Mouse (Mus musculus) colon, adult 2 months (tissue): ENCODE results near the gene Lzts2. TPM values are rescaled to one million over a fixed set of nuclear protein-coding genes. Genes with fewer than 3 reads are reported as not detected.

Experiments used
- polyA plus RNA-seq: library from polyadenylated mRNA; depleted of rRNA; stranded (reverse); fragments of >200 nt; gene quantifications from 2 replicates; pipeline ENCODE4 v1.2.3, GENCODE M21; 2012; rRNA removed

Lzts2 gene
- polyA plus RNA-seq: 175 and 198 TPM in 2 replicates

DNA sequence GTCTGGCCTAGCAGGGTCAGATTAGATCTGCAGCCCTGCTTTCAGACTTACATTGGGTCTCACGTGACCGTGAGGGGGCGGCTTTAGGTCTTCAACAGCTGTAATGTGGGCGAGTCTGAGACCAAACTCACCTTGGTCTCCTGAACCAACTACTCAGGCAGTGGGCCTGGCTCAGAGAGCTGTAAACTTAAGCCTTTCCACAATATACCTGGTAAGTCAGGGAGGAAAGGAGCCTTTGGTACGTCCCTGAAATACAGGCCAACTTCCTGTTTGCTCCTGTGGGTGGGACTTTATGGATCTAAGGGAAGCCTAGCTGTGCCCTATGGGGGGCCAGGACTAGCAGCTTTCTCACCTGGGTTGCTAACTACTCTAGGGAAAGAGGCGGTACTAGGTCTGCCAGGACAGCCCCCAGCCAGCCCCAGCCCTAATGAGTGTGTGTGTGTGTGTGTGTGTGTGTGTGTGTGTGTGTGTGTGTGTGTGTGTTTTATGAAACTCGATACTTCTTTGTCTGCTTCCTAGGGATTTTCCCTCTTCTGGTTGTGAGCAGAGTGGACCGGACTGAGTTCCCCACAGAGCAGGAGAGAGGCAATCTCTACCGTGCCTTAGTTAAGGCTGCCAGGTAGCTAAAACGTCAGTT, at the start of gene Lzts2:
Gene Lzts2 (plus strand): TSS at position 80 of the 637 bp plus-strand sequence.

DNA sequence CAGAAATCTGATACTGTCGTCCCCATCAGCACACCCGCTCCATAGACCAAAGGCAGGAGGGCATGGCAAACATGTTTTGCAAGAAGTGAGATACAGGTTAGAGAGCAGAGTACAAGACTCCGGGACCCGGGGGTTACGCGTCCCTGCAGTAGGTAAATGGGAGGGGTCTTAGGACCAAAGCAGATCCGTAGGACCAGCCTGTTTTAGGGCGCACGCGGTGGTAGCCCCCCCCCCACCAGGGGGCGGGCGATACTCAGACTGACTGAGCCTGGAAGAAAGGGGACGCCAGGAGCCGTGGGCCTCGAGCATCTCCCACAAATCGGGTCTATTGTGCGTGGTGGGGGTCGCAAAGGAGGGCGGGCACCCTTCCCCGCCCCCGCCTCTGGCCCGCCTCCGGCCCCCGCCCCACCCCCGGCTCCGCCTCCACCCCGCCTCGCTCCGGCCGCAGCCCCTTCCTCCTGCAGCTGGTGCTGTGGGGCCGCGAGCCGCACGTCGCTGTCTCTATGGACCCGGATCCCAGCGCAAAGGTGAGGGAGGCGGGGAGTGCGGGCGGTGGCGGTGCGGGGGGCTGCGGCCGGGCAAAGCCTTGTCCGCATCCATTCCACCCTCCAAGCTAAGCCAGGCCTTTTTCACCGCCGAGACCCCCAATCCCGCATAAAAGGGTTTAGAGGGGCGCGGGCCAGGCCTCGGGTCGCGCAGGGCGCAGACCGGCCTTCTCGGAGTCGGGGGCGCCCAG, 25.2 kb upstream of the Lzts2 start, which contains the start of gene Sema4g:
Gene Sema4g (plus strand): TSS at position 271 of the 736 bp plus-strand sequence.

DNA sequence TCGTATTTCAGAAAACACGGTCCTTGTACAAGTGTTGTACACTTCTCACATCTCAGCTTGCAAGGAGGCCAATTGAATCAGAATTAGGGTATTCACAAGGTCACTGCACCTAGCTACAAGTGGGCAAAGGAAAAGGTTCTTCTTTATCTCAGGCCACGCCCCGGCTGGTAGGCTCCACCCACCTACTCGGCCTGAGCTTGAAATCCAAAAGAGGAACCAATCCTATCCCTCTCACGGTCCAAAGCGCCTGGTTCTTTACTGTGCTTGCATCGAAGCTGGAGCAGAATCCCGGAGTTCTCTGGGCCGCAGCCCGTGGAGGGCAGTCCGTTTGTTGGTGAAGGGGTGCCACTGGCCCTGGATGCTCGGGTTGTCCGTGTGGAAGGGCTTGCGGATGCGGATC, 8.8 kb upstream of the Lzts2 start, which contains the start of gene Twnk:
Gene Twnk (plus strand): TSS at position 220 of the 400 bp plus-strand sequence.

DNA sequence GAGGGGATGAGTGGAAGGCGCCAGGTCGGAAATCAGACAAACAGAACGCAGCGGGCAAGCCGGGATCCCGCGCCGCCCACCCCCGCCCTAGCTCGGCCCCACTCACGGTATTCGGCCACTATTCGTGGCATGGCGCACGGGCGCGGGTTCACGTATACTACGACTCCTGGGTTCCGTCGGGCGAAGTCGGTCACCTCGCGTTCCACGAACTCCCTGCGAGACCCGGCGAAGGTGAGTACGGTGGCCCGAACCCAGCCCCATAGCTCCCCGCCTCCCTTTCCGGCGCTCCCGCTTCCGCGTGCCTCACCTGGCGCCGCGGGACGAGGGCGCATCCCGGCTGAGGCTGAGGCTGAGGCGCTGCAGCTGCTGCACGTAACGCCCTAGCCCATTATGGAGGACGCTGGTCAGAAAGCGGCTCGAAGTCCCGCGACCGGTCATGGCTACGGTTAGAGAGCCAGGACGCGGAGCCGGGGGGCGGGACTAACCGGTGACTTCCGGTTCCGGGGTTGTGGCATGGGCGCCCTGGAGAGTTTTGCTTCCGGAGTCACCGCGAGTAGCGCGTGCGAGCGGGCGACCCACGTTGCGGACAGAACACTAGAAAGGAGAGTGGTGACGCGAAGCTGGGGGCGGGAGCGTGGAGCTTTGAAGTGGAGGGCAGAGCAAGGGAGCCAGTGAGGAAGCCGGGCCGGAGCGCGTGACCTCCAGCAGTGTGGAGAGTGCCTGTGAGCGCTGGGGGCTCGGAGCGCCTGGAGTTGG, 8.1 kb upstream of the Lzts2 start, which contains the start of gene Mrpl43:
Gene Mrpl43 (minus strand): TSS at position 486 of the 756 bp plus-strand sequence.

DNA sequence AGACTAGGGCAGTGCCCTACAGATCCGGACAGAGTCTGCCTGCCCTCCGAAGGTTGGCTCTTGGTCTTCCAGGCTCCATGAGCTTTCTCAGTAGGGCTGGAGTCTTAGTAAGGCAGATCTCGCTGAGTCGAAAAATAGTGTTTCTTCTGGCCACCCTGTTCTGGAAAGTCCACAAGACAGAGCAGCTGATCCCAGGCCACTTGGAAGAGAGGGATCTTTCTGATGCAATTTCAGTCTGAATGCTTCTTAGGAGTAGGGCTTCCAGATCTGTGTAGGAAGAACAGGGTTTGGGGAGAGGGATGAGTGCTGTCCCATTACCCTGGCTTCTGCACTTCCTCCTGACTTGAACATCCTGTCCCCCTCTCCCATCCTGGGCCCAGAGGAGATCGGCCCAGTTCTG, 31.4 kb downstream of the Lzts2 start, which contains the start of gene Pdzd7:
Gene Pdzd7 (minus strand): TSS at position 67 of the 400 bp plus-strand sequence.

DNA sequence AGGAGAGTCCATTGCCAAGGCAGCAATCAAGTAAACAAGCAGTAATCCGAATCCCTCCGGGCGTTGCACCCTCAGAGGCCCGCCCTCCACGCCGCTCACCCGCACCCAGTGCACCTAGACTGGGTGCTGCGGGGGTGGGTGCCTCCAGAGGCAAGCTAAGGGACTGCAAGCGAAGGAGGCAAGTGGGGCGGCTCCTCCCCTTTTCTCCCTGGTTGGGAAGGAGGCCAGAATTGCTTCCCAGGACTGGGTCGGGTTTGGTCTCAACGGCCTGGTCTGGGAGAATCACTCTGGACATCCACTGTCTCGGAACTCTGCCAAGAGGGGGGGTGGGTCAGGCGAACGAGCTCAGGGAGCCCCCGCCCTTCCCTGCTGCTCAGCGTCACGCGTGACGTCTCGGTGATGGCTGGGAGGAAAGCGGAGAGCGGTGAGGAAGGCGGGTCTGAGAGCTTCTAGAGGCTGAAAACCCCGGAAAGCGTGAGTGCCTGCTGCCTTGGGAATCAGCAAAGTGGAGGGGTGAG, 33.3 kb downstream of the Lzts2 start, which contains the start of gene Sfxn3:
Gene Sfxn3 (plus strand): TSS at position 87 of the 518 bp plus-strand sequence.

DNA sequence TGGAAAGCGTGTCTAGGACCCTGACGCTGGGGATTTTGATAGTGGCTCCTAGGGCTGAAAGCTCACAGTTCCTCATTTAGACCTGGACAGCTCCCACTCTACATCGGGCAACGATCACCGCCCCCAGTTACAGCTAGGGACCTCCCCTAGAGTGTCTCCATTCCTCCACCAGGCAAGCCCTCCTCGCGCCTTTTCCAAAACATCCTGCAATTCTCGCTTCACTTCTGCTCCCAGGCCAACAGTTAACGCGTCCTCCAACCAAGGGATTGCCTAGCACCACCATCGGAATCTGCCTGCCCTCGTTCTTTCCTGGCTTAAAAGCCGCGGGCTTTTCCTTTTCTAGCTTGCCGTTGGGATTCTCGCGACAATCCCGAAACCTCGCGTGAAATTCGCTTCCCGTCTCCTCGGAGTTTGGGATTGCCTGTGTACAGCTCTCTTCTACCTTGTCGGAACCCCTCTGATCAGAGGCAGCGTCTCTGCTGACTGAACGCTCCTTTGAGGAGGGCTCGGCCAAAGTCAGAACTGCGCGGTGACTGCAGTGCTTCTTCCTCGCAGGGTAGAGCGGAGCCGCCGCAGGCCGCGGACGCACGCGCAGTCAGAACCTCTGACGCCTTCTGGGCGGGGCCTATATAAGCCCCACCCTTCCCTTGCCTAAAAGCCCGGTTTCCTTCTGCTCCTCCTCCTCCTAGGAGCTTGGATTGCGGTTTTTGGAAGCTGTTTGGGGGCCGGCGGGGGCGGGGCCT, 60.5 kb downstream of the Lzts2 start, which contains the start of gene Kazald1:
Gene Kazald1 (plus strand): TSS at position 662 of the 743 bp plus-strand sequence.

Other genes starting within 250 kb of the Lzts2 start
- gene Slf2, start 83.3 kb upstream of the Lzts2 start, polyA plus RNA-seq: 33.6 and 46.2 TPM in 2 replicates
- gene Sema4g, start 25.3 kb upstream of the Lzts2 start, polyA plus RNA-seq: 656 and 735 TPM in 2 replicates
- gene Twnk, start 8.8 kb upstream of the Lzts2 start, polyA plus RNA-seq: 7.3 and 8.9 TPM in 2 replicates
- gene Mrpl43, start 8.0 kb upstream of the Lzts2 start, polyA plus RNA-seq: 178 and 187 TPM in 2 replicates
- gene Pdzd7, start 31.3 kb downstream of the Lzts2 start, polyA plus RNA-seq: 13.6 and 15.7 TPM in 2 replicates
- gene Sfxn3, start 33.1 kb downstream of the Lzts2 start, polyA plus RNA-seq: 34.6 and 37.3 TPM in 2 replicates
- gene Kazald1, start 60.8 kb downstream of the Lzts2 start, polyA plus RNA-seq: 11.3 and 14.5 TPM in 2 replicates
- not detected in 2 replicates for gene Tlx1, start 136.3 kb downstream of the Lzts2 start, polyA plus RNA-seq
- gene Lbx1, start 221.4 kb downstream of the Lzts2 start, polyA plus RNA-seq: not detected in 2 replicates